Mouse (Mus musculus) neural tube, embryonic 11.5 days (tissue): ENCODE measurements around the gene Sec13. TPM values are rescaled to one million over a fixed set of nuclear protein-coding genes. Genes with fewer than 3 reads are reported as not detected.

Experiments
- ATAC-seq: fragments of 200-750 bp; cut with Nextera tagmentation; 2 replicates; pipeline ENCODE4 v1.8.0; 2017; ENCODE audit warnings: moderate number of reproducible peaks, mild to moderate bottlenecking, moderate TSS enrichment, moderate library complexity; ENCODE audit not compliant: insufficient read depth, low FRiP score, low TSS enrichment
- DNase-seq: peaks from one replicate; pipeline ENCODE4 v3.0.0-alpha.2; 2015; ENCODE audit warnings: low spot score
- H3K27ac ChIP-seq: fragments of 300-500 bp; sonication (generic); 2 replicates; pipeline ENCODE4 v1.5.1; 2014; ENCODE audit warnings: low read depth, mild to moderate bottlenecking, low read length
- H3K27me3 ChIP-seq: fragments of 300-500 bp; sonication (generic); 2 replicates; pipeline ENCODE4 v1.6.1; 2014; ENCODE audit warnings: mild to moderate bottlenecking, low read length, mixed read lengths; ENCODE audit not compliant: control insufficient read depth, insufficient read depth
- H3K36me3 ChIP-seq: fragments of 300-500 bp; sonication (generic); 2 replicates; pipeline ENCODE4 v1.6.1; 2014; ENCODE audit warnings: mild to moderate bottlenecking, low read length, moderate library complexity, mixed read lengths; ENCODE audit not compliant: control insufficient read depth, insufficient read depth
- H3K4me1 ChIP-seq: fragments of 300-500 bp; sonication (generic); 2 replicates; pipeline ENCODE4 v1.6.1; 2014; ENCODE audit warnings: low read length, mixed read lengths; ENCODE audit not compliant: control insufficient read depth, insufficient read depth
- H3K4me2 ChIP-seq: fragments of 300-500 bp; sonication (generic); 2 replicates; pipeline ENCODE4 v1.6.1; 2014; ENCODE audit warnings: low read depth, mild to moderate bottlenecking, moderate library complexity
- H3K4me3 ChIP-seq: fragments of 300-500 bp; sonication (generic); 2 replicates; pipeline ENCODE4 v1.5.1; 2014; ENCODE audit warnings: low read depth, low read length
- H3K9ac ChIP-seq: fragments of 300-500 bp; sonication (generic); 2 replicates; pipeline ENCODE4 v1.6.1; 2014; ENCODE audit warnings: mild to moderate bottlenecking, low read length
- H3K9me3 ChIP-seq: fragments of 300-500 bp; sonication (generic); 2 replicates; pipeline ENCODE4 v1.6.1; 2016; ENCODE audit warnings: low read length; ENCODE audit not compliant: control insufficient read depth
- WGBS: fragments of 180-500 bp; shearing (Covaris S2); extraction: QIAGEN DNeasy Blood & Tissue Kit; methylation state at CpG from one replicate; pipeline ENCODE4 v1.1.7; 2014; 5-methylcytosine and 5-hydroxymethylcytosine counted together
- polyA plus RNA-seq: library from polyadenylated mRNA; unstranded; fragments of >200 nt; fragmentation: Nextera tagmentation; extraction: Ambion mirVana; gene quantifications from 2 replicates; pipeline ENCODE4 v1.2.1, GENCODE M21; 2014

Gene Sec13
- polyA plus RNA-seq, 1 experiment from 2014 or later: 309 TPM

DNA sequence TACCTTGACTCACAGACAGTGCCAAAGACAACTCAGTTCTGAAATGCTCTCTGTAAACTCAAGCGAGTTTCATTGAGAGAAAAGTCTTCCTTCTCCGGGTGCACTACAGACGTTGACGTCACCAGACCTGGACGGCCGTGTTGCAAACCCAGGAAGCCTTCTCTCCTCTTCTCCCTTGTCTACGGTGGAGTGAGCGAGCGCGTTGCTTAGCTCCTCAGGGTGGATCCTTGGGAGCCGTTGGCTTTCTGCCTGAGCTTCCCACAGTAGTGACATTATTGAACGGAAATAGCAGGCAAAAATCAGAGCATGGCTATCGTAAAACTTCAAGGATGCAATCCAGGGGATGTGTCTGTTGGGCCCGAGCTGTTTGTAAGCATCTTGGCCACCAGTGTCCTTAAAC is 6.7 kb upstream of the Sec13 start:
- 88% methylated on average over 14 of the region's 14 CpGs for whole genome bisulfite sequencing
- DNase-seq (no peak), ATAC-seq (no peak)
- Histone ChIP-seq H3K4me1 (no peaks in the 10 kb centered on the region), H3K4me2 (no peak overlapping the region), H3K9ac (no peak overlapping the region), H3K36me3 (no peaks in the 10 kb centered on the region), H3K27me3 (no peaks in the 10 kb centered on the region), H3K4me3 (no peak overlapping the region), H3K9me3 (no peaks in the 10 kb centered on the region), H3K27ac (no peak overlapping the region)

DNA sequence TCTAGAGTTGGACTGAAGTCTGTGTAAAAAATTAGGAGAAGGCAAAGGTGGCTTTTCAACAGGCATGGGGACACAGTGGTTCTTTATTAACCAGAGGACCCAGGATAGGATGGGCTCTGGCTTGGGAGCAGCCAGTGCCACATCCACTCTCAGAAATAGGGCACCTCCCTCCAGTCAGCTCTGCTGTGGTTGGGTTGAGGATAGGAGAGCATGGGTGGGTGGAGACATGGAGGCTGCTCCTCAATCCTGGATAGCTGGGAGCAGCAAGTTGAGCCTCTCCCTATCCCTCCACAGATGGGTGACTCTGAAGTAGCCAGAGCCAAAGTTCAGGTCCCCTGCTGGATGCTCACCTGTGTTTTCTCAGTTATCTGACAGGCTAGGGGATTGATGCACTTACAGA is 4.6 kb upstream of the Sec13 start:
- Histone ChIP-seq H3K4me3 (no peak overlapping the region), H3K4me2 (no peak overlapping the region), H3K9ac (no peak overlapping the region), H3K36me3 (no peaks in the 10 kb centered on the region), H3K4me1 (no peaks in the 10 kb centered on the region), H3K27me3 (no peaks in the 10 kb centered on the region), H3K27ac (no peak overlapping the region), H3K9me3 (no peaks in the 10 kb centered on the region)
- no peak for DNase-seq
- ATAC-seq: no peak

DNA sequence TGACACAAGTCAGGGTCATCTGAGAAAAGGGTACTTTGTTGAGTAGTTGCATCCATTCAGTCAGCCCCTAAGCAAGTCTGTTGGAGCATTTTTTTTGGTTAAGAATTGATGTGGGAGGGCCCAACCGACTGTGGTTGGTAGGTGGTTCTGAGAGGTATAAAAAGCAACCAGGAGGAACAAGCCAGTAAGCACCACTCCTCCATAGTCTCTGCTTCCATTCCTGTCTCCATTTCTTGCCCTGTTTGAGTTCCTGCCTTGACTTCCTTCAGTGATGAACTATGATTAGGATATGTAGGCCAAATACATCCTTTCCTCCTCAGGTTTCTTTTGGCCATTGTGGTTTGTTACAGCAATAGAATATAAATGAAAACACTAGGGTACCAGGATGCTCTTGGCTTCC is 2.6 kb upstream of the Sec13 start:
- H3K27ac ChIP-seq: no peak overlapping the region
- H3K9ac ChIP-seq: no peak overlapping the region
- H3K4me1 ChIP-seq: no peaks in the 10 kb centered on the region
- no peaks in the 10 kb centered on the region for H3K27me3 ChIP-seq
- peaks cover under 1% of the 10 kb centered on the region for H3K36me3 ChIP-seq
- 59% methylated on average over 1 of the region's 1 CpGs for WGBS
- no peaks in the 10 kb centered on the region for H3K9me3 ChIP-seq
- H3K4me3 ChIP-seq: no peak overlapping the region
- no peak overlapping the region for H3K4me2 ChIP-seq
- DNase-seq (no peak), ATAC-seq (no peak)

DNA sequence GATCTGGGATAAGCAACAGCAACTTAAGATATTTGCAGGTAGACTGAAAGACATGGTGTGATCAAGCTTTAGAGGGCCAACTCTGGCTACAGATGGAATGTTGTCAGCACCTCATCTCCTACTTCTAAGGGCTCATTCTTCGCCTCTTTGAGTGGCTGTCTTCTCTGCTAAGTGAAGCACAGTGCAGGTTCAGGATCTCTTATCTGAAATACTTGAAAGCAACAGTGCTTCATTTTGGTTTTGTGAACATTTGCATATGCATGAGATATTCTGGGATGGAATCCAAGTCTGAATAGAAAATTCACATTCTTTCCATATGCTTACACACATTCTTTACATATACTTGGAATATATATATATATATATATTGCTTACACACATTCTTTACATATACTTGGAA is 1.8 kb upstream of the Sec13 start:
- ATAC-seq (no peak), DNase-seq (no peak)
- 77% methylated on average over 1 of the region's 1 CpGs for WGBS
- no peaks in the 10 kb centered on the region for H3K4me1 ChIP-seq
- no peaks in the 10 kb centered on the region for H3K9me3 ChIP-seq
- peaks cover 3% of the 10 kb centered on the region for H3K36me3 ChIP-seq
- no peak overlapping the region for H3K4me2 ChIP-seq
- H3K27me3 ChIP-seq: no peaks in the 10 kb centered on the region
- H3K9ac ChIP-seq: no peak overlapping the region
- H3K27ac ChIP-seq: no peak overlapping the region
- H3K4me3 ChIP-seq: no peak overlapping the region

DNA sequence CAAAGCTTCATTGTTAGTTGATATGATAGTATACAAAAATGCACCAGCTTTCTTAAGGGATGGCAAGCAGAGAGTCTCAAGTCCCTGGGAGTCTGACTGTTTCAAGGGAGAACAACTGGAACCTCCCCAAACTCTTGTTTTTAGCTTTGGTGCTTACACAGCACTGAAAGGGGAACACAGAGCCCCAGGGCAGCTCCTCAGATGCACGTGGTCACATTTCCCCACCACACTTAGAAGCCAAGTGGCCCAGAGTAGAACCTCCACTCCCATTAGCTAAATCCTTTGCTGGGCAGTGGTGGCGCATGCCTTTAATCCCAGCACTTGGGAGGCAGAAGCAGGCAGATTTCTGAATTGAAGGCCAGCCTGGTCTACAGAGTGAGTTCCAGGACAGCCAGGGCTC is 882 bp upstream of the Sec13 start:
- no peak overlapping the region for H3K27ac ChIP-seq
- H3K9ac ChIP-seq: no peak overlapping the region
- no peak overlapping the region for H3K4me2 ChIP-seq
- no peak overlapping the region for H3K4me3 ChIP-seq
- WGBS: 75% methylated on average over 2 of the region's 2 CpGs
- H3K27me3 ChIP-seq: no peaks in the 10 kb centered on the region
- H3K9me3 ChIP-seq: no peaks in the 10 kb centered on the region
- DNase-seq (no peak), ATAC-seq (no peak)
- H3K4me1 ChIP-seq: no peaks in the 10 kb centered on the region
- peaks cover 3% of the 10 kb centered on the region for H3K36me3 ChIP-seq

DNA sequence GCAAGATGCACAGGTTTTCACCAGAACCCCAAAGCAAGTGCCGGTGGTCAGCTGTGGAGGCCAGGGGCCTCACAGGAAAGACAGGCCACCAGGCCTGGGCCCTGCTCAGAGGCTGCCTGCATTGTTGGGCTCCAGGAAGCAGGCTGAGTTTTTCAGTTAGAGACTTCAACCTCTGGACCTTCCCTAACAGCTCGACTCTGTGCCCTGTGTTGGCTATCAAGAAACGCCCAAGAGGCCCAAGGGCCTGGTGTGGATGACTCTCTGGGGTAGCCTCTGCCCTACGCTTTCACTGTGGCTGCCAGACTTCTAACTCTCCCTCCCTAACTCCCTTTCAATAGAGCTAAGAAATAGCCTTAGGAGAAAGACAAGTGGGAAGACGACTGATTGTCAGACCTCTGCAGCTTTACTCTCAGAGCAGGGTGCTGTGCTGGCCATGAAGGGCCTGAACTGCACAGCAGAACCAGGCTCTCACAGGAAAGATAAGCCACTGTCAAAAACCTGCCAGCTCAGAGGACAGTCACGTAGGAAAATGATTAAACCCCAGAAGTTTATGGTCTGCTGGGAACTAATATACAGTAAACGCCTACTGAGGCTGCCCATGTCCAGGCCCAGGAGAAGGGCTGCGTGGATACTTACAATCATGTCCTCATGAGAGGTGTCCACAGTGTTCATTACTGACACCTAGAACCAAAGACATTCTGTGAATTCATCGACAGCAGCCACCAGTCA is 3.1 kb downstream of the Sec13 start:
- no peak overlapping the region for H3K27ac ChIP-seq
- H3K9ac ChIP-seq: no peak overlapping the region
- no peaks in the 10 kb centered on the region for H3K9me3 ChIP-seq
- H3K27me3 ChIP-seq: no peaks in the 10 kb centered on the region
- no peak overlapping the region for H3K4me3 ChIP-seq
- DNase-seq (no peak), ATAC-seq (no peak)
- H3K4me2 ChIP-seq: no peak overlapping the region
- no peaks in the 10 kb centered on the region for H3K4me1 ChIP-seq
- 93% methylated on average over 9 of the region's 9 CpGs for WGBS
- peaks cover 15% of the 10 kb centered on the region for H3K36me3 ChIP-seq

DNA sequence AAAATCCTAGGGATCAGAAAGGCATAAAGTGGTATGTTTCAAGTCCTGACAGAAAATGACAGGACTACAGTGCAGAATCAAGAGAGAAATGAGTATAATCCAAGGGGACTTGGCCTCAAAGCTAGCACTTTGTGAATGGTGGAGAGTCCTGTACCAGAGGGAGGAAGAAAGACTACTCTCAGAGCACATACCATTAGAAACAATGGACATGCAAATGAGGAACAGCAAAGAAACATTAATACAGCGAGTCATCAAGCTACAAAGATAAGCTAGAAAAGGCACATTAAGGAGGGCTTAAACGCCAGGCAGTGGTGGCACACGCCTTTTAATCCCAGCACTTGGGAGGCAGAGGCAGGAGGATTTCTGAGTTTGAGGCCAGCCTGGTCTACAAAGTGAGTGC is 9.2 kb downstream of the Sec13 start:
- no peak overlapping the region for H3K27ac ChIP-seq
- H3K9me3 ChIP-seq: no peaks in the 10 kb centered on the region
- H3K4me1 ChIP-seq: no peaks in the 10 kb centered on the region
- H3K27me3 ChIP-seq: no peaks in the 10 kb centered on the region
- H3K4me3 ChIP-seq: no peak overlapping the region
- DNase-seq: no peak
- peaks cover 24% of the 10 kb centered on the region for H3K36me3 ChIP-seq
- no peak overlapping the region for H3K9ac ChIP-seq
- WGBS: 94% methylated on average over 3 of the region's 3 CpGs
- no peak for ATAC-seq
- no peak overlapping the region for H3K4me2 ChIP-seq

DNA sequence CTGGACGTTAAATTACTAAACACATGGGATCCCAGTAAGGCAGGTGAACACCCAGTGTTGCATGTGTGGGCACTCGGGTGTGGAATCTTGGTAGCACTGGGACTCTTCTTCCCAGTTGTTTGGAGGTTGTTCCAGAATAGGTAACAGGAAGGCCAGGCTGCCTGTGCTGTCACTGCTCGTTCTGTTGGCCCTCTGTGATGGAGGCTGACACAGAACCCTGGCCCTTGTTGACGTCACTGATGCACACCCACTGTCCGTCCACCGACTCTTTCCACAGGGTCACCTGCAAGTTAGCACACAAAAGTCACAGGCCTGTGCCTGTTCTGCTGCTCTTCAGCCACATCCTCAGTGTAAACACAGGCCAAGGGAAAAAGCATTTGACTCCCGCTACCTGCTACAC is 12.4 kb downstream of the Sec13 start:
- H3K27me3 ChIP-seq: no peaks in the 10 kb centered on the region
- DNase-seq (no peak), ATAC-seq (no peak)
- H3K9ac ChIP-seq: no peak overlapping the region
- H3K36me3 ChIP-seq: peaks cover 13% of the 10 kb centered on the region
- H3K4me2 ChIP-seq: no peak overlapping the region
- H3K4me1 ChIP-seq: no peaks in the 10 kb centered on the region
- 90% methylated on average over 7 of the region's 7 CpGs for WGBS
- H3K27ac ChIP-seq: no peak overlapping the region
- no peak overlapping the region for H3K4me3 ChIP-seq
- no peaks in the 10 kb centered on the region for H3K9me3 ChIP-seq

DNA sequence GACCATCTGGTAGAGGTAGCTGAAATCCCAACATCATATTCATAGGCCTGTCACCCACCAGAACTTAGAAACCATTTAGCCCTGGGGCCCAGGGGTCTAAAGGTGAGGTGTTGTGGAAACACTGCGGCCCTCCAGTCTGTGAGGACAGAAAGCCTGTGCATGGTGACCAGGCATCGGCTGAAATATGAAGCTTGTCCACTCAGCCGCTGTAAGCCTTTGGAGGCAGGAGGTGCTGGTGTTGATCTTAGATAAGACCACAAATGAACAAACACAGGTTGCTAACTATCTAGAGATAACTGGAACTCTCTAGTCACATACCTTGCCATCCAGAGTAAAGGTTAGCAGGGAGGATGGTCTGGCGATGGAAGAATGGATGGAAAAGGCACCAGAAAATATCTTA is 19.5 kb downstream of the Sec13 start:
- Histone ChIP-seq H3K27me3 (no peaks in the 10 kb centered on the region), H3K4me1 (no peaks in the 10 kb centered on the region), H3K9ac (no peak overlapping the region), H3K27ac (no peak overlapping the region), H3K4me3 (no peak overlapping the region), H3K4me2 (no peak overlapping the region), H3K9me3 (no peaks in the 10 kb centered on the region), H3K36me3 (peaks cover 10% of the 10 kb centered on the region; the same call in 1 of the 2 replicates)
- ATAC-seq (no peak), DNase-seq (no peak)
- 94% methylated on average over 4 of the region's 4 CpGs for WGBS
